Mouse (Mus musculus) kidney, embryonic 15.5 days (tissue): ENCODE data around the gene Fbxo34. TPM values are rescaled to one million over a fixed set of nuclear protein-coding genes. Genes with fewer than 3 reads are reported as not detected.

Source experiments
- ATAC-seq: fragments of 200-750 bp; cut with Nextera tagmentation; replicated peaks from 2 replicates; pipeline ENCODE4 v1.8.0; 2017; ENCODE audit warnings: moderate TSS enrichment; ENCODE audit not compliant: low FRiP score
- H3K27ac ChIP-seq: fragments of 300-500 bp; sonication (generic); 2 replicates; pipeline ENCODE4 v1.5.1; 2015; ENCODE audit warnings: mild to moderate bottlenecking, inconsistent platforms
- H3K27me3 ChIP-seq: fragments of 300-500 bp; sonication (generic); 2 replicates; pipeline ENCODE4 v1.6.1; 2015; ENCODE audit warnings: inconsistent platforms
- H3K36me3 ChIP-seq: fragments of 300-500 bp; sonication (generic); 2 replicates; pipeline ENCODE4 v1.6.1; 2015; ENCODE audit warnings: inconsistent platforms
- H3K4me1 ChIP-seq: fragments of 300-500 bp; sonication (generic); 2 replicates; pipeline ENCODE4 v1.6.1; 2015; ENCODE audit warnings: inconsistent platforms
- H3K4me2 ChIP-seq: fragments of 300-500 bp; sonication (generic); 2 replicates; pipeline ENCODE4 v1.6.1; 2015; ENCODE audit warnings: moderate library complexity, mild to moderate bottlenecking, inconsistent platforms
- H3K4me3 ChIP-seq: fragments of 300-500 bp; sonication (generic); replicated peaks from 2 replicates; pipeline ENCODE4 v1.5.1; 2015; ENCODE audit warnings: mild to moderate bottlenecking, inconsistent platforms
- H3K9ac ChIP-seq: fragments of 300-500 bp; sonication (generic); 2 replicates; pipeline ENCODE4 v1.6.1; 2015; ENCODE audit warnings: mild to moderate bottlenecking, inconsistent platforms
- H3K9me3 ChIP-seq: fragments of 300-500 bp; sonication (generic); replicated peaks from 2 replicates; pipeline ENCODE4 v1.6.1; 2016; ENCODE audit warnings: inconsistent platforms
- WGBS: fragments of 180-500 bp; shearing (Covaris S2); methylation state at CpG from one replicate; pipeline ENCODE4 v1.1.7; 2015; ENCODE audit warnings: mixed read lengths; 5-methylcytosine and 5-hydroxymethylcytosine counted together
- polyA plus RNA-seq: library from polyadenylated mRNA; unstranded; fragments of >200 nt; fragmentation: Nextera tagmentation; extraction: Ambion mirVana; gene quantifications from 2 replicates; pipeline ENCODE4 v1.2.1, GENCODE M21; 2015

Fbxo34 gene
- polyA plus RNA-seq, 1 experiment from 2014 or later, result 23.7 TPM

DNA sequence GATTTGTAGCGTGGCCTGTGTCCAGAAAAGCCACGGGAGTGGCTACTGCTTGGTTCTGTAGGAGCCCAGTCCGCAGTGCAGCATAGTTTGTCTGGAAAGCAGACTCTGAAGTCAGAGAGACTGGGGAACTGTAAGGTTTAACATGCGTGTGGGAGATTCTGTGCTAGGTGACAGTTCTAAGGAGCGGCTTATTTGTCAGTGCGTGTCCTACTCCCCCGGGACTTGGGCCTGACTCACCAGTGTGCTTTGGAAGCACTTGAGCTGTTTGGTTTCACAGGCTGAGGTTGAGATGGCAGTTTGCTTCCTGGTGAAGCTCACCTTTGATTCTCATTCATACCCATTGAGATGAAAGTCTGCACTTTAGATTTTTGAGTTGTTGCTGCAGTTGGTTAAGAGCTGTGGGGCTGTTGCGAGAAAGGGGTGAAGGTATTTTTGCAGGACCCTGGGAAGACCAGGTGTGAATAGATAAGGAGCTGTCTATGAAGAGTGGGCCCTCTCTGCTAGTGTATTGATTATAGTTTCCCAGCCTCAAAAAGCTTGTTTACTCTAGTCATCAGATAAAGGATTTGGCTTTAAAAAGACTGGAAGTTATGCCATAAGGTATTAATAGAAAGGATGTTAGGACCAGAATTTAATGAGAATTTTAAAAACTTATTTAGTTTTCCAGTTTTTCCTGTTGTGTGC is 24.5 kb downstream of the Fbxo34 start:
- ATAC-seq, result no peak
- H3K9ac ChIP-seq, result no peak overlapping the region

DNA sequence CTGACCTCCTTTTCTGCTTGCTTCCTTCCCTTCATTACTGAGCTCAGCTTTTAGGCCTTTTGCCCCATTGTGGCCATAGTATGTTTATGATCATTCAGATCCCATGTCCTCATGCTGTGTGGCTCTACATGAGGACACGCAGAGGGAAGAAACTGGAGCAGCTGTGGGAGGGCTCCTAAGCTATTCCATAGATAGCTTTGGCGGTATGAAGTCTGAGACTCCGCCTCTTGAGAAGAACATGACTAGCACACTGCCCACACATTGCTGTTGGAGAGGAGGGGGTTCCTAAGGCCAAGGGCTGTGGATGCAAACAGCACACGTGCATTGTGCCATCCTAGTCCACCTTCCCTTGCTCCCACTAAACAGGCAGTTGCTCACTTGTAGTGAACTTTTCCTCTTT is 26.0 kb downstream of the Fbxo34 start:
- no peaks in the 10 kb centered on the region for H3K9me3 ChIP-seq
- no peak overlapping the region for H3K9ac ChIP-seq
- H3K4me2 ChIP-seq, result no peak overlapping the region
- no peaks in the 10 kb centered on the region for H3K27me3 ChIP-seq
- no peak overlapping the region for H3K4me3 ChIP-seq
- H3K36me3 ChIP-seq, result no peaks in the 10 kb centered on the region
- 88% methylated on average over 4 of the region's 4 CpGs for WGBS
- peaks cover 17% of the 10 kb centered on the region for H3K4me1 ChIP-seq
- ATAC-seq, result no peak
- no peak overlapping the region for H3K27ac ChIP-seq

More for the DNA sequence above, 24.5 kb downstream of the Fbxo34 start:
- Histone ChIP-seq H3K36me3 (no peaks in the 10 kb centered on the region), H3K4me3 (no peak overlapping the region), H3K9me3 (no peaks in the 10 kb centered on the region), H3K4me2 (no peak overlapping the region; the same call in 1 of the 2 replicates), H3K4me1 (peaks cover 17% of the 10 kb centered on the region), H3K27me3 (no peaks in the 10 kb centered on the region), H3K27ac (no peak overlapping the region)
- WGBS, result 74% methylated on average over 8 of the region's 8 CpGs

DNA sequence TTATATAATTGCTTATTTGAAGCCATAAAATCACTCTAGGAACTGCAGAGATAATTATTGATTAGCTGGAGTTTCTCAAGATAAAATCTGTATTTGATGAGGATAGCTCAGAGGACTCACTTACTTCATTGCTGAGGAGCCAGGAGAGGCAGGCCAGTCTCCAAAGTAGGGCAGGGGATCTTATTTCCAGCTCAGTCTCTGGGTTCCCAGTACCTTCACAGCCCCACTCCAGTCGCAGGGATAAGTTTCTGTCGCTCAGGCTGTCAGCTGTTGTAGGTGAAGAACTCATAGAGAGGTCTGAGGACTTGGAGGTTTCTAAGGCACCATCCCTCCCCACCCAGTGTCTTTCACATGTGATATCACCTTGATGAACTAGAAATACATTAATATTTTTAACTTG is 27.5 kb downstream of the Fbxo34 start:
- no peak for ATAC-seq

DNA sequence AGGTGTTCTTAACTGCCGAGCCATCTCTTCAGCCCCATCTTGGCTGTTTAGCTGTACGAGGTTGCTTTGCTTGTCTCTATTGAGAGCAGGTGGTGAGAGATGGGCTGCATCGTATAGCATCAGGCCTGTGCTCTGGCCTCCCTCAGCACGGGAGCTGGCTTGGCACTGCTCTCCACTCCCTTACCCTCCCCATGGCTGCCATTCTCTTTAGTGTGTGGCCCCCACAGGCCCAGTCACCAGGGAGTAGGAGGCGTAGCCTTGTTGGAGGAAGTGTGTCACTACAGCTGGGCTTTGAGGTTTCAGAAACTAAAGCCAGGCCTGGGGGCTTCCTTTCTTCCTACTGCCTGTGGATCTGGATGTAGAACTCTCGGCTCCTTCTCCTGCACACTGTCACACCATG is 32.0 kb downstream of the Fbxo34 start:
- no peaks in the 10 kb centered on the region for H3K27me3 ChIP-seq
- no peaks in the 10 kb centered on the region for H3K9me3 ChIP-seq
- no peaks in the 10 kb centered on the region for H3K36me3 ChIP-seq
- no peak for ATAC-seq
- no peak overlapping the region for H3K27ac ChIP-seq
- H3K4me2 ChIP-seq, result no peak overlapping the region
- WGBS, result 94% methylated on average over 6 of the region's 6 CpGs
- H3K4me1 ChIP-seq, result no peaks in the 10 kb centered on the region
- no peak overlapping the region for H3K4me3 ChIP-seq
- H3K9ac ChIP-seq, result no peak overlapping the region

More for the DNA sequence above, 27.5 kb downstream of the Fbxo34 start:
- Histone ChIP-seq H3K9me3 (no peaks in the 10 kb centered on the region), H3K9ac (no peak overlapping the region), H3K4me2 (no peak overlapping the region), H3K4me1 (peaks cover 17% of the 10 kb centered on the region), H3K4me3 (no peak overlapping the region), H3K36me3 (no peaks in the 10 kb centered on the region), H3K27me3 (no peaks in the 10 kb centered on the region), H3K27ac (no peak overlapping the region)
- WGBS, result 82% methylated on average over 2 of the region's 2 CpGs

DNA sequence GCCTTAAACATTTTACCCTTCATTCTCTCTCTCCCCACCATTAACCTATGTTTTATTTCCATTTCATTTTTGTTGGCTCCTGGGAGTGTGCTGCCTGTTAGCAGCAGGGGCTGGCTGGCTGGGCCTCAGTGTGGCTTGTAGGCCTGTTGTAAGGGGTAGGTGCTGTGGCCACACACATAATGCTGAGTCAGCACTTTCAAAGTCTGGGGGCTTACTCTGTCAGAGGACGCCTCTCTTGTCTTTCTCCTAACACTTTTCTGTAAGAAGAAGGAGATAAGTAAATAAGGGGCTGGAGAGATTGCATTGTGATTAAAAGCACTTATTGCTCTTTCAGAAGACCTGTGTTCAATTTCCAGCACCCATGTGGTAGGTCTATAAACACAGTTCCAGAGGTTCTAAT is 32.9 kb downstream of the Fbxo34 start:
- Histone ChIP-seq H3K27me3 (no peaks in the 10 kb centered on the region), H3K36me3 (no peaks in the 10 kb centered on the region), H3K27ac (no peak overlapping the region), H3K4me1 (peaks cover 3% of the 10 kb centered on the region; the same call in 1 of the 2 replicates), H3K4me3 (no peak overlapping the region), H3K9ac (no peak overlapping the region), H3K9me3 (no peaks in the 10 kb centered on the region), H3K4me2 (no peak overlapping the region)
- no peak for ATAC-seq
- WGBS, result 72% methylated on average over 1 of the region's 1 CpGs

DNA sequence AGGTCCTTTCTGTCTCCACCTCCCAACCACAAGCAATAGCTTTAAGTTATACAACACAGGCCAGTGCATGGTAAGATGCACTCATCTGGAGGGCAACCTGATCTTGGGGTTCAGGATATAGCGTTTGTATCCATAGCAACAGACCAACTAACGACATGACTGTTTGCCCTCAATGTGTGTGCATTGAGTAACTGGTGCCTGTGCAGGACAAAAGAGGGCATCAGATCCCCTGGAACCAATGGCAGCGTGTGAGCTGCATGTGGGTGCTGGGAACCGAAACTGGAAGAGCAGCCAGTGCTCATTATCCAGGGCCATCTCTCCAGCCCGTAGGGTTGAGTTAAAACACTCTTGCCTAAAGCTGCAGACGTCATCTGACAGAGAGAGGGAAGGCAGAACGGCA is 38.5 kb downstream of the Fbxo34 start:
- Histone ChIP-seq H3K36me3 (no peaks in the 10 kb centered on the region), H3K4me2 (no peak overlapping the region), H3K27me3 (no peaks in the 10 kb centered on the region), H3K4me1 (peaks cover 15% of the 10 kb centered on the region), H3K4me3 (no peak overlapping the region), H3K9ac (no peak overlapping the region), H3K9me3 (no peaks in the 10 kb centered on the region), H3K27ac (no peak overlapping the region)
- ATAC-seq, result no peak
- 61% methylated on average over 7 of the region's 7 CpGs for WGBS

DNA sequence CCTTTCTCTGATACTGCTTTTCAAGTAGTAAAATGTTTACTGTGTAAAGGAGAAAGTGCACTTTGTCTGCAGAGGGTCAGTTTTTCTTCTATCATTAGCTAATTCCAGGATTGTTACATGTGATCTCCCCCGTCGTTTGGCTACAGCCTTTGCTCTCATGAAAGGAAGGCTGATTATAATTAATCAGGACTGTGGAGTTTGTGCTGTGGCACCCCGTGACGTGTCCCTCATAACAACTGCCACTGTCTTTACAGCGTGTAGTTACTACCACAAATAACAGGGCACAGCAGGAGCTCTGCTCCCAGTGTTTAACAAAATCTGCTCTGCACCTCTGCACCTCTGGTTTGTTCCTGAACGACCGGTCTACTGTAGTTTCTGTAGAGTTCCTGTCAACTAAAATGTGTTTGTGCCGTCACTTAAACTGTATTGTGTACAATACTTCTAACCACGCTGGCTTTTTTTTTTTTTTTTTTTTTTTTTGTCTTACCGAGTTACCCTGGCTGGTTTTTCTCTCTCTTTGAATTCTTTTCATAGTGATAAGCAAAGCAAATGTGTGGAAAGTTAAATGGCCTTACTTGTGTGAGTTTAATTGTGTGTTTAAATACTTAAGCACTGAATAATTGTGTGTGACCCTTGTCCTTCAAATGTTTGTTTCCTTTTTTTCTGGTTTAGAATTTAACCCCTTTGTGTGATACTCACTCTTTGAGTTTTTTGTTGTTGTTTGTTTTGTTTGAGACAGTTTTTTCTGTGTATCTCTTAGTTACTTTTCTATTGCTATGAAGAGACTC is 39.3 kb downstream of the Fbxo34 start:
- Histone ChIP-seq H3K9ac (no peak overlapping the region), H3K4me3 (no peak overlapping the region), H3K4me2 (no peak overlapping the region), H3K36me3 (no peaks in the 10 kb centered on the region), H3K4me1 (peaks cover 15% of the 10 kb centered on the region), H3K27ac (no peak overlapping the region; the same call in 1 of the 2 replicates), H3K27me3 (no peaks in the 10 kb centered on the region), H3K9me3 (no peaks in the 10 kb centered on the region)
- WGBS, result 45% methylated on average over 10 of the region's 10 CpGs
- no peak for ATAC-seq

DNA sequence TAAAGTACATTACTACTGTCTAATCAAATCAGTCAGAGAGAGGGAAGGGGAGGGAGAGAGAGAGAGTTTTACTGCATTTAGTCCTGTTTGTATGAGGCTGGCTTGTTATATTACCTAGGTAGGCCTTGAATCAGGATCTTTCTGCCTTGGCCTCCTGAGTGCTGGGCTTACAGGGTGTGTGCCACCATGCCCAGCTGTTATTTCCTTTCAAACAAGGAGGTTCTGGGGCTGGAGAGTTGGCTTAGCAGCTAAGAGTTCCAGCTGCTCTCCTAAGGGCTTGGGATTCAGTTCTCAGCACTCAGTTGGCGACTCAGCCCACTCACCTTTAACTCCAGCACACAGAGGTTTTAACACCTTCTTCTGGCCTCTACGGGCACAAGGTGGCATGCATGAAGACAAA is 40.5 kb downstream of the Fbxo34 start:
- no peak overlapping the region for H3K4me2 ChIP-seq
- no peaks in the 10 kb centered on the region for H3K27me3 ChIP-seq
- H3K36me3 ChIP-seq, result no peaks in the 10 kb centered on the region
- no peak overlapping the region for H3K27ac ChIP-seq
- no peak for ATAC-seq
- H3K9ac ChIP-seq, result no peak overlapping the region
- H3K4me3 ChIP-seq, result no peak overlapping the region
- 92% methylated on average over 2 of the region's 2 CpGs for WGBS
- peaks cover 15% of the 10 kb centered on the region for H3K4me1 ChIP-seq
- H3K9me3 ChIP-seq, result no peaks in the 10 kb centered on the region

DNA sequence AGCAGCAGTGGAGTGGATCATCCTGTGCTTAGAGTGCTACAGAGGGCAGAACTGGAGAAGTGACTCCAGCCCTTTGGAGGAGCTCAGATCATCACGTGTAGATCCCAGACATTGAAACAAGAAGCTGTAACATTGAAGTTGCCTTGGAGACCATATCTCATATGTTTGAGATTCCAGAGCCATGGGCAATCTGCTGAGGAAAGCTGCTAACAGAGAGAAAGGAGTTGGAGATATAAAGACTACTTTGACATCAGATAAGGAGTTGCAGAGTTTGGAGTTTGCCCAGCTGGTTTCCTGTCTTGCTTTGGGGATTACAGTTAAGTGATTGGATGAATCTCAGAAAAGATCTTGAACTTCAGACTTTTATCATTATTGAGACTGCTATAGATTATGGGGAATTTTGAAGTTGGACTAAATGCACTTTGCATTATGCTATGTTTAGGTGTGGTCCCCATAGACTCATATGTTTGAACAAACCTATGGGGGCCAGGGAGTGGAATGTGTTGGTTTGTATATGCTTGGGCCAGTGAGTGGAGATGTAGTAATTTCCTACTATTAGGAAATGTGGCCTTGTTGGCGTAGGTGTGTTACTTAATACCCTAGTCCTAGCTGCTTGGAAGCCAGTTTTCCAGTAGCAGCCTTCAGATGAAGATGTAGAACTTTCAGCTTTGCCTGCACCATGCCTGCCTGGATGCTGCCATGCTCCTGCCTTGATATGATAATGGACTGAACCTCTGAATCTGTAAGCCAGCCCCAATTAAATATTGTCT is 43.6 kb downstream of the Fbxo34 start:
- WGBS, result 88% methylated on average over 2 of the region's 2 CpGs
- H3K4me3 ChIP-seq, result no peak overlapping the region
- no peaks in the 10 kb centered on the region for H3K9me3 ChIP-seq
- no peaks in the 10 kb centered on the region for H3K36me3 ChIP-seq
- H3K27ac ChIP-seq, result no peak overlapping the region
- H3K9ac ChIP-seq, result no peak overlapping the region
- H3K27me3 ChIP-seq, result no peaks in the 10 kb centered on the region
- no peak for ATAC-seq
- no peak overlapping the region for H3K4me2 ChIP-seq
- H3K4me1 ChIP-seq, result peaks cover 4% of the 10 kb centered on the region

DNA sequence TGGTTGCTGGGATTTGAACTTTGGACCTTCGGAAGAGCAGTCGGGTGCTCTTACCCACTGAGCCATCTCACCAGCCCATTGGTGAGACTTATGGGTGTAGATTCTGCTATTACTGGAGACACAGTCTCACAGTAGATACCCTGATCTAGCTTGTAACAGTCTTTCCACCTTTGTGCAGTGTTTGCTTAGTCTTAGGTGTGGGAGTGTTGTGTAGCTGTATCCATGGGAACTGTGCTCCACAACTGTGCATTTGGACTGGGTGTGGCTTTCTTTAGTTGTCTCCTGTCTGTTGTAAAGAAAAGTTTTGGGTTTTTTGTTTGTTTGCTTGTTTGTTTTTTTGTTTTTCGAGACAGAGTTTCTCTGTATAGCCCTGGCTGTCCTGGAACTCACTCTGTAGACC is 45.7 kb downstream of the Fbxo34 start:
- H3K4me3 ChIP-seq, result no peak overlapping the region
- no peaks in the 10 kb centered on the region for H3K36me3 ChIP-seq
- no peak overlapping the region for H3K27ac ChIP-seq
- H3K9ac ChIP-seq, result no peak overlapping the region
- H3K27me3 ChIP-seq, result no peaks in the 10 kb centered on the region
- H3K4me1 ChIP-seq, result no peaks in the 10 kb centered on the region
- ATAC-seq, result no peak
- WGBS, result 90% methylated on average over 3 of the region's 3 CpGs
- H3K9me3 ChIP-seq, result no peaks in the 10 kb centered on the region
- no peak overlapping the region for H3K4me2 ChIP-seq

DNA sequence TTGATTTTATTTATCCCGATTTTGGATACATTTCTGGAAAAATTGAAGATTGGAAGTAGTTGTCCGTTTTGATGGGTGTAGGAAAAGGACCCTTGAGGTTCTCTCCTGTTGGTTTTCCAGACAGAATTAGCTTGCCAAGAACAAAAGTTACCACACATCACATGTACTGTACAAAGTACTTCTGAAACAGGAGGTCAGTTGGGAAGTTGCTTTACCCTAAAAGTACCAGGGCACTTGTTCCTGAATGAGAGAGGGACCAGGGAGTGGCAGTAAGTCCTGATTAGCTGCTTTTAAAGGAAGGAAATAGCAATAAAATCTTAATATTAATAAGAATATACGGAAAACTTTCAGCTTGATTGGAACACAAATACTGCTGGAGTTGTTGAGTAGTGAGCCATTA is 46.9 kb downstream of the Fbxo34 start:
- Histone ChIP-seq H3K4me2 (no peak overlapping the region), H3K4me1 (no peaks in the 10 kb centered on the region), H3K4me3 (no peak overlapping the region), H3K9ac (no peak overlapping the region), H3K27ac (no peak overlapping the region), H3K27me3 (no peaks in the 10 kb centered on the region), H3K36me3 (no peaks in the 10 kb centered on the region), H3K9me3 (no peaks in the 10 kb centered on the region)
- WGBS, result 78% methylated on average over 3 of the region's 3 CpGs
- no peak for ATAC-seq

DNA sequence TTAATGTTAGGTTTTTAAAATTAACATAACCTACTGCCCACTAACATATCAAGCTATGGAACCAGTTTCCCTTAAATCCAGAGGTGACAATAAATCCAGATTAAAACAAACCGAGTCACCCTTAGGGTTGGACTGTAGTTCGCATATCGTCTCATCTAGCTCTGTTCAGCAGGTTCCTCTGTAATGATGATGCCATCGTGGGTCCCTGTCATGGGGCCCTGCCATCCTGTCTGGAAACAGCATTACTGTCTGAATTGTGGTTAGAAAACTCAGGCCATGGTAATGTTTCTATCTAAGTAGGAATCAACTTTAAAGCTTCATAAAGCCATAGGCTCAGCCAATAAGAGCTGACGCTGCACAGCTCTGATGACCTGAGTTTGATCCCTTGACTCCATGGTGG is 48.4 kb downstream of the Fbxo34 start:
- Histone ChIP-seq H3K27ac (no peak overlapping the region), H3K9ac (no peak overlapping the region), H3K9me3 (no peaks in the 10 kb centered on the region), H3K4me1 (no peaks in the 10 kb centered on the region), H3K36me3 (no peaks in the 10 kb centered on the region), H3K4me3 (no peak overlapping the region), H3K4me2 (no peak overlapping the region), H3K27me3 (no peaks in the 10 kb centered on the region)
- WGBS, result 74% methylated on average over 5 of the region's 5 CpGs
- ATAC-seq, result no peak
